Mouse (Mus musculus): ENCODE measurements around the gene Mthfsd. TPM values are rescaled to one million over a fixed set of nuclear protein-coding genes. Genes with fewer than 3 reads are reported as not detected.
A peak's percentile ranks its signal among the peaks of the same experiment; 100 is the strongest.

The Mthfsd gene
- total RNA-seq, 2 experiments from 2014 or later = 35.4 to 40.4 TPM

DNA sequence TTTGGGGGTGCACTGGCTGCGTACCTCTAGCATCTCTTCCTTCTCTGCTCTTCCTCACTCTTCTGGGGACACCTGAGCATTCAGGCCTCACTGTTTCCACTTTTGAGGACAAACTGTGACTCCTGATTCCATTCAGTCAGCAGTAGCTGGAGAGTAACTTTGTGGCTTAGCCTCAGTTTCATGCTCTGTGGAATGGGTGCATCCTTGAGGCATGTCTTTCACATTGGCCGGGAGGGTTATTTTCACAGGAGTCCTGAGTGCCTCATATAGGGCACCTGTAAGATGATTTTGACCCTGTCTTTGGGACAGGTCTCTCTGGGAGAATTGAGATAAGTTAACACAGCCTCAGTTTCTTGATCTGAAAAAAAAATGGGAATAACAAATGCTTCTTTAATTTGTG lies 14.9 kb upstream of the Mthfsd start:
- DNase-seq (ENCODE audit: extremely low spot score in 1 of 2, low spot score in 1 of 2) = no peak

DNA sequence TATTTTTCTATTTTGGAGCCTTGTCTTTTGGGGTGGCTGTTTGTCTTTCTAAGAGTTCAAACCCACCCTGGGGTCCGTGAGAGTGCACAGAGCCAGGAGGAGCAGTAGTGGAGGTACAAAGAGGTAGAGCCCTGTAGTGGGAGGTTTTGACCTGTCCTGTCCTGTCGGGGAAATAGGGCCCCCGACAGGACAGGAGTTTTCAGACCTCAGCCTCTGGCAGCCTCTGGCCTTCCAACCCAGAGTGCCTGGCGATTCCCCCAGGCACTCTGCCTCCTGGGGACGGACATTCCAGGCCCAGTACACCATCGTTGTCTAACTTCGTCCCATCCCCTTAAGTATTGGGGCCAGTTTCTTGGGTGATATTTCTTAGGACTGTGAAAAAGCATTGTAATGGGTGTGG lies 14.2 kb upstream of the Mthfsd start:
- DNase-seq (ENCODE audit: extremely low spot score in 1 of 2, low spot score in 1 of 2) = no peak

DNA sequence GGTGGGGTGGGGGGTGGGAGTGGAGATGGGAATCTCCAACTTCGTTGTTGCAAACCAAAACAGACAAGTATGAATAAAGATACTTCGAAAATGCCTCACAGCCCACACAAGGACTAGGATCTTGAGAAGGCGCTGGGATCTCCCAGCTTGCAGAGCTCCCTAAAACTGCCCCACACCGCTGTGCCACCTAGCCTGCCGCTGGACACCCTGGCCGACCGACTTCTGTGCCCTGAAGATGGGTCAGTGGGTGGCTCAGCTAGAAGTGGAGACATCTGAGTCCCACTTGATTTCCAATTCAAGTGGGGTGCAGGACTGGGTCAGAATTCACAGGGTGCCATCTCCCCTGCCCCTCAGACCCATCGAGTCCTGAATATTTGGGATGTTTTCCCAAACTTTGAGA lies 13.5 kb upstream of the Mthfsd start:
- no peak for DNase-seq (ENCODE audit: extremely low spot score in 1 of 2, low spot score in 1 of 2)

- DNase-seq (ENCODE audit: extremely low spot score in 1 of 2, low spot score in 1 of 2) = no peak
Observed at GRCm38 (mm10) chr8:121120456-121121419, 12.5 kb upstream of the Mthfsd start.

- DNase-seq (ENCODE audit: extremely low spot score in 1 of 2, low spot score in 1 of 2) = no peak
Observed at GRCm38 (mm10) chr8:121119635-121120455, 11.7 kb upstream of the Mthfsd start.

- DNase-seq (ENCODE audit: extremely low spot score in 1 of 2, low spot score in 1 of 2) = no peak
Observed at GRCm38 (mm10) chr8:121118634-121119420, 10.6 kb upstream of the Mthfsd start.

DNA sequence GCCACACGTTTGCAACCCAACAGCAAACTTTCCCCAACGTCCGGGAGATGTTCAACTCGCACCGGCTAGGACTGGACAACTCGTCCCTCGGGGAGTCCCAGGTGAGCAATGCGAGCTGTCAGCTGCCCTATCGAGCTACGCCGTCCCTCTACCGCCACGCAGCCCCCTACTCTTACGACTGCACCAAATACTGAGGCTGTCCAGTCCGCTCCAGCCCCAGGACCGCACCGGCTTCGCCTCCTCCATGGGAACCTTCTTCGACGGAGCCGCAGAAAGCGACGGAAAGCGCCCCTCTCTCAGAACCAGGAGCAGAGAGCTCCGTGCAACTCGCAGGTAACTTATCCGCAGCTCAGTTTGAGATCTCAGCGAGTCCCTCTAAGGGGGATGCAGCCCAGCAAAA lies 9.7 kb upstream of the Mthfsd start:
- no peak for DNase-seq (ENCODE audit: extremely low spot score in 1 of 2, low spot score in 1 of 2)

- no peak for DNase-seq (ENCODE audit: extremely low spot score in 1 of 2, low spot score in 1 of 2)
Observed at GRCm38 (mm10) chr8:121117186-121117651, 9.0 kb upstream of the Mthfsd start.

- DNase-seq (ENCODE audit: extremely low spot score in 1 of 2, low spot score in 1 of 2) = no peak
Observed at GRCm38 (mm10) chr8:121116591-121117185, 8.5 kb upstream of the Mthfsd start.

GRCm38 (mm10) chr8:121115948-121116347 lies 7.8 kb upstream of the Mthfsd start, which contains the start of gene Foxc2:
Gene Foxc2 (plus strand): TSS chr8:121116171.
- DNase-seq (ENCODE audit: extremely low spot score in 1 of 2, low spot score in 1 of 2) = peak in 1 of 2 experiments; percentile 46

DNA sequence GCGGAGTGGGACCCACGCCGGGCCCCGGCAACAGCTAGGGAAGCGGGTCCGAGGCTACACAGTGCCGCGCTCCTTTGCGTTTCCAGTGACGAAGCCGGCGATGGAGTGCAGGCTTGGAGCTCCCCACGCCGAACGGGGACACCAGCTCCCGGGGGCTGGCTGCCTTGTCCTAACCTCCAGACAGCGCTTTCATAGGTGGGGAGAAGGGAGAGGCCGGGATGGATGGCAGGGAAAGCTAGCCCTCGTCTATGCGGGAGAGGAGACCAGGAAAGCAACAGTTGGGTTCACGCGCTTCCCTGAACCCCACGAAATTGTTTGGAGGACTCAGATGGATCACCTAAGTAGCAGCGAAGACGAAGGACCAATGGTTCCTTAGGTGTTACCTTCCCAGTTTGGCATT lies 6.9 kb upstream of the Mthfsd start:
- no peak for DNase-seq (ENCODE audit: extremely low spot score in 1 of 2, low spot score in 1 of 2)

DNA sequence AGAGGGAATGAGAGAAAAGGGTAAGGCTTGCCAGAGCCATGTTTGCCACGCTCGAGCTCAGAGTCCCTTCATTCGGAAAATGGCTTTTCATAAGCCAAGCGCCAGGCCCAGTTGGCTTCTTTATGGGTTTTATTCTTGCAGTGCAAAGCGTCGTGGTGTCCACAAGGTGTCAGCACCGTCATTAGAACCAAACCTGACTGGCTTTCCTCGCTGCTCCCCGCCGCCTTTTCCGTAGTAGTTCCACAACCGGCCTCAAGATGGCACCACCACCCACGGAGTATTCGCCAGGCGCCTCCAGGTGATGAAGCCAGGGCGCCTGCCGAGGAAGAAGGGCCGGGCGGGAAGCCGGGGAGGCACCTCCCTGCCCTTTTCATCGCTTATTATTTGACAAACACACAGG lies 5.1 kb upstream of the Mthfsd start:
- peak; percentile 99 for DNase-seq (ENCODE audit: extremely low spot score in 1 of 2, low spot score in 1 of 2)

DNA sequence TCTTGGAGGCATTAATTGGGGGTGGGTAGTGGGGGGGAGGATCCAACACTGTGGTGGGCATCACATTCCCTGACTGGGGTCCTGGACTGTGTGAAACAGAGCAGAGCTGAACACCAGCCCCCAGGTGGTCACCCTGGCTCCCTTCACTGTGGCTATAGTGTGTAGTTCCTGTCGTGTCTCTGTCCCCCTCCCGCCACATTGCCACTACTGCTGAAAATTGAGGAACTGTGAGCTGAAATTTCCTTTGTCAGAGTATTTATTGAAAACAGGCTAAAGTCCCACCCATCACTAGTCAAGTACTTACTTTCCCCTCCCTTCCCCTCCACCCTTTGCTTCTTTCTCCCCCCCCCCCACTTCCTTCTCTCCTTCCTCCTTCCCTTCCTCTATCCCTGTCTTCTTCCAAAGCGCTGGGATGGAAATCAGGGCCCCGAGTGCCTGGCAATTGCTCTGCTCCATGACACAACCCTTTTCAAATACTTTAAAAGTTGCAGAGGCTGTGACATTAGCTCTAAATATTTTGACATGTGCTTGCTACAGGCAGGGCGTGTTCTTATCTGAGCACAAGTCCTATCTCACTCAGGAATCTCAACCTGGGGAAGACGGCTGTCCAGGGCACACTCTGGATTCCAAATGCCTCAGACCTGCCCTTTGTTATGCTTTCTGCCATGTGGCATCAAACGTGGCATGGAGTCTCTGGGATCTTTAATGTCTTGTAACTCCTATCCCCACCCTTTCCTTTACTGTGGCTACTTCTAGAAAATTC lies 3.1 kb upstream of the Mthfsd start:
- DNase-seq (ENCODE audit: extremely low spot score in 1 of 2, low spot score in 1 of 2) = no peak

GRCm38 (mm10) chr8:121108657-121109056 lies 465 bp upstream of the Mthfsd start:
- no peak for DNase-seq (ENCODE audit: extremely low spot score in 1 of 2, low spot score in 1 of 2)

DNA sequence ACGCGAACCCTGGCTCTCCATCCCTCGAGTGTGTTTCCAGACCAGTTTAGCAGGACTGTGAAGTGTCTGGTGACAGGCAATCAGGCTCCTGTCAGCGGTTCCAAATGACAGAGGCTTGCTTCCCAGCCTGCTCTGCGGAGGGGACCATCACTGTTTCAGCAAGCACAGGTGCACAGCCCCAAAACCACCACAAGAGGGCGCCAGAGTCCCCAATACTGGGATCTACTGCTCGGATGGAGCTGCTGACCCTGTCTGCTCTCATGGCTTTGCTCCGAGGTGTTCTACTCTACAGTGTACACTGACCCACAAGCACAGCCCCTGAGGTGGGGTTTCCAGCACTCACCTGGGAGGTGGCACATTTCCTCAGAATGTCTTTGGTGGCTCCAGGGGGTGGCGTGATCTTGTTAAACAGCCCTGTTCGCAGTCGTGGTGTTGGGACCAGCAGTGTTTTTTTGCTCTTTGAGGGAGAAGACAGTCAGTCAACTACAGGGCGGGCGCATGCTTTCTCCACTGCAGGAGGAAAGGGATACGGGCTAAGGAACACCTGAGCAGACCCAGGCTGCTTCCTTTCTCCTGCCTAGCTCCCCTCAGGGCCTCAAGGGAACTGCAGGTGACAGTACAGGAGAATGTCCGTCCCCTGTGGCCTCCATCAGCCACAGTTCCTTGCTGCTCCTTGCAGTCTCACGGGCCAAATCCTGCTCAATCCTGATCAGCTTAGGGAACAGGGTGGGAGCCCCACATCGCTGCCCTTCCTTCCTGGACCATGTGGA lies 4.0 kb downstream of the Mthfsd start:
- DNase-seq (ENCODE audit: extremely low spot score in 1 of 2, low spot score in 1 of 2) = peak; percentile 64 to 87

DNA sequence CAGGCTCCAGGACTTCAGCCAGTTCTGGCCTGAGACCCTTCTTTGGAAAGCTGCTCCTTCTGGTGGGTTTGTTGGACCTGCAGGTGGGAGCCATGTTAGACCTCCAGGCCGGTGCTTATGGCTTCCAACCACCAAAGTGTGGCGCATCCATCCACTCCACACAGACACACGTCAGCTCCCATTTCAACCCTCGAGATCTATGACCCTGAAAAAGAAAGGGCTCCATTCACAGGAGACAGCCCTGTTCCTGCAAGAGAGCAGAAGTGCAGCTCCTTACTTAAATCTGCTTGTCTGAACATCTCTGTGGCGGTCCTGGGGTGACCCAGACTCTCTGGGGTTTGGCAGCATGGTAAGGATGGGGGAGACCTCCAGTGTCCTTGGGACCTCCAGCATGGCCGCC lies 14.7 kb downstream of the Mthfsd start:
- DNase-seq (ENCODE audit: extremely low spot score in 1 of 2, low spot score in 1 of 2) = no peak

GRCm38 (mm10) chr8:121092627-121093026 lies 15.6 kb downstream of the Mthfsd start:
- DNase-seq (ENCODE audit: extremely low spot score in 1 of 2, low spot score in 1 of 2) = peak; percentile 77 to 97

DNA sequence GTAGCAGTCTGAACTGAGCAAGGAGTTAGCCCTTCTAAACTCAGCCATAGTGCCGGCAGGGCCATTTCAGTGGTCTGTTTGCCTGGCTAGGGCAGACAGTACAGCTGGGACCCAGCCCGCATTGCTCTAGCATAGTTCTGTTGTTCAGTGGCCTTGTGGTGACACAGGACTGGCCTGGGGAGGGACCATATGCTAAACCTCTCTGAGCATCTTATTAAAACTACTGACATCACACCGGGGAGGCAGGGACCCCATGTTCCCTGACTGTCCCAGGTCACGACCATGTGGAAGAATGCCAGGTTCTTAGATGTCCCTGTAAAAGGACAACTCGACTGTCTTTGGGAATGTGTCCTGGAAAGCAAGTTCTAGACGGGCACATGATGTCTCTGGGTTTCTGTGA lies 16.1 kb downstream of the Mthfsd start:
- no peak for DNase-seq (ENCODE audit: extremely low spot score in 1 of 2, low spot score in 1 of 2)
